Mouse (Mus musculus): ENCODE measurements around the gene Serpine1.

Gene Serpine1

DNA sequence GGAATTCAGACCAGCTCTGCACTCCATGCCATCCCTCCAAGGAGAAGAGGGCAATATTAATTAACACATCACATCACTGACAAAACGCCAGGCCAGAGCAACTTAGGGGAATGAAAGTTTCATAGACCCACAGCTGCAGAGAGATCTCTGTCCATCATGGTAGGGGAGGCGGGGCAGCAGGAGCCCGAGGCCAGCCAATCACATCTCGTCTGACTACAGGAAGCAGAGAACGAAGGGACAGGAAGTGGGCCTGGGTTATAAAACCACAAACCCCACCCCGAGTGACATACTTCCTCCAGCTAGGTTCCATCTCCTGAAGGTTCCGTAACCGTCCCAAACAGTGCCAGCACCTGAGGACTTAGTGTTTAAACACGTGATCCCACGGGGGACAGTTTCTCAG is 23.1 kb upstream of the Serpine1 start:
- DNase-seq, result no peak

DNA sequence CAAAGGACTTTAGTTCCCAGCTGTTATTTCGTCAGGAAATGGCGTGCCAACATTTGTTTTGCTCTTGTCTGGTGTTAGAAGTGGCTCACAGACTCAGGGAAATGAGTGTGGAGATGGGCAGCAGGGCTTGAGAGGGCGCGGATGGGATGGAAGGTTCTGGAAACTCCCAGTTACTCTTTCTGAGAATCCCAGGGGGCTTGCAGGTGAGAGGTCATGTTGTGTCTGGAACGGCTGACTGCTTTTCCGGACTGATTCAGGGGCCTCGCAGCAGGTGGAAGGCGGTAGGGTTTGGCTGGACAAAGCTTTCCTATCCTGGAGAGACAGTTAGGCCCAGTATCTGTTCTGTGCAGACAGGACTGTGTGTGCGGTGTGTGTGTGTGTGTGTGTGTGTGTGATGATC is 21.7 kb upstream of the Serpine1 start:
- DNase-seq, result no peak

- DNase-seq, result peak; percentile 48 to 63
Observed at GRCm38 (mm10) chr5:137091560-137091959, 19.5 kb upstream of the Serpine1 start.

- peak in 1 of 2 experiments; percentile 42 for DNase-seq
Observed at GRCm38 (mm10) chr5:137090870-137091269, 18.8 kb upstream of the Serpine1 start.

- DNase-seq, result no peak
Observed at GRCm38 (mm10) chr5:137087410-137087809, 15.3 kb upstream of the Serpine1 start.

GRCm38 (mm10) chr5:137085731-137086130 is 13.7 kb upstream of the Serpine1 start:
- no peak for DNase-seq

- DNase-seq, result no peak
Observed at GRCm38 (mm10) chr5:137085021-137085420, 13.0 kb upstream of the Serpine1 start.

GRCm38 (mm10) chr5:137083051-137083450 is 11.0 kb upstream of the Serpine1 start:
- DNase-seq, result no peak

DNA sequence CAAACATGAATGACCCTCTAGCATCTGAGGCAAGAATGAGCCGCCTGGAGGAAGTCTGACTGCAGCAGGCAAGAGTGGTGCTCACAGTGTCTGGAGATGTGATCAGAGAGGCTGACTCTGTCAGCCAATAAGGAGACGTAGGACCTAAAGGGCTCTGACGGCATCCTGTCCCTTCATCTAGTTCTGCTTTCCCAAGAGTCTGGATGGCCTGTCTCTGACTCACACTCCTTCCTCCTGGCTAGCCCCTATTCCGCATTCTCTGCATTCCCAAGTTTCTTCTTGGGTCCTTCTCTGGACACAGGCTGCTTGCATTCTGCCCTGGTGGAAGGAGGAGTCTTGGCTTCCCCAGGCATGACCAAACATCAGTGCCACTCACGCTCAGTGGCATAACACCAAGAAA is 7.8 kb upstream of the Serpine1 start:
- no peak for DNase-seq

DNA sequence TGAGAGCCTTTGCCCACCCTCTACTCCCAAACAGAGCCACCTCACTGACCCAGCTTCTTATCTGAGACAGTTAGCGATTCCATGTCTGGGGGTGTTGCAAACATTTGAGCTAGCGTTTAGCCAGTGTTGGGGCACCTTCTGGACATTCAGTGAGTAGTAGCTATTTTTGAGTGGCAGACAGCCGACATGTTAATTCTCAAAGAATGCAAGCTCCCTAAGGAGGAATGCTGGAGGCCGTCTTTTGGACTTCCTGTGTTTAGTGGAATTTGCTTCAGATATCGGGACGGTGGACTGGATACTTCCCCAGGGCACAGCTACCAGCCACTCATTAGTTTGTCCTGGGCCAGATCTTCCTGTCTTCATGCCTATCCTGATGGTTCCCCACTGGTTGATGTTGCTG is 6.5 kb upstream of the Serpine1 start:
- no peak for DNase-seq

- no peak for DNase-seq
Observed at GRCm38 (mm10) chr5:137078041-137078440, 6.0 kb upstream of the Serpine1 start.

DNA sequence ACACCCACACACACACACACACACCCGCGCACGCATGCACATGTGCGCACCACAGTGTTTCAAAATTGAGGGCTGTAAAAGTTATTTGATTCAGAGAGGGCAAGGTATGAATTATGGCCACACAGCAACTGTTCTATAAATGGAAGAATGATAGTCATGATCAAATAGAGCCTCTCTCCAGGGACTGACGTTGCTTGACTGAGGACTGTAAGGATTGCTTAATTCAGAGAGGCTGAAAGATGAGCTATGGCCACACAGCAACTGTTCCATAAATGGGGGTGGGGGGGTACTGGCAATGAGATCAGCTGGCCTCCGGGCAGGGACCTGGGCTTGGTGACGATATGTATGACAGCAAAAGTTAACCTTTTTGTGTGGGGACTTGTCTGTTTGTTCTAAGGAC is 5.1 kb upstream of the Serpine1 start:
- no peak for DNase-seq

DNA sequence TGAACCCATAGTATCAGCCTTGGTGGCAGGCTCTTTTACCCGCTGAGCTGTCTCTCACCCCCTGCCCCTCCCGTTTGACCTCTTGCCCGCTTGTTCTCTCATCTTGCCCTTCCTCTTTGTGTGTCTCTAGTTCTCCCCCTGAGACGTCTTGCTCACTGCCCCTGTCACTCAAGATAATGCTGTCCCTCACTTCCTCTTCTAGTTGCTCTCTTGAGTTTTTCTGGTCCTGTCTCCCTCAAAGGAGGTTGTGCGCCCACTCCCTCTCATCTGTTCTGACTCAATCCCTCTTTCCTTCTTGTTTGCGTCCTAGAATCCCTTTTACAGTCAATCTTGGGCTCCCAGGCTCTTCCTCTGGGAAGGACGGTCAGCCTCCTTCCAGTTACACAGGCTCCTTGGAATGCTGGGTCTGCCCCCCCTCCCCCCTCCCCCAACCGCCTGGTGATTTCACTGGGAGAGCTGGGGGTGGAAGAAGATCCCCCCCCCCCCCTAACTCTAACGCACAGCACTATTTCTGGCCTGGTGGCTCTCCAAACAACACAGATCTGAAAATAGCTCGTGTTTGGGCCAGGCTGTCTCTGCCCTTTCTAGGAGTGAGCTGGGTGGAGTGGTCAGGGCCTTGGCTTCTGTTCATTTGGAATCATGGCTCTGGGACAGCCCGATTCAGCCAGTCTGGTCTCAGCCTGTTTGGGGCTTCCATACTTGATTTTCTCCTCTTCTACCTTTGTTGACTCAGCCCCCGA is 4.3 kb upstream of the Serpine1 start:
- DNase-seq, result peak; percentile 53 to 68

DNA sequence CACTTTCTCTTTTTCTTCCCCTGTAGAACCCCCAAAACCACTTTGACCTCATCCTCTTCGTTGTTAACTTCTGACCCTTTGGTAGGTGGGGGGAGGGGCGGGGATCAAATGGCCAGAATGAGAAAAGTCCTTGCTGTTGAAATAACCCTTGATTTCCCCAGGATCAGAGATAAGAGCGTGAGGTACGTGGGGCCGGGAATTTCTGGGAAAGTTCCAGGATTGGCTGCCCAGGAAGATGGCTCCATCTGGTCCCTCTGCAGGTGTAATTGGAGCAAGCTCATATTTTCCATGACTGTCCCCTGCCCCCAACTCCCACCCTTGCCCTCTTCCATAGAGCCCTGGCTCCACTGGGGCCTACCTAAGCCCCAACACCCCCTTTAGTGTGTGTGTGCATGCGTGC is 3.7 kb upstream of the Serpine1 start:
- peak; percentile 77 to 84 for DNase-seq

DNA sequence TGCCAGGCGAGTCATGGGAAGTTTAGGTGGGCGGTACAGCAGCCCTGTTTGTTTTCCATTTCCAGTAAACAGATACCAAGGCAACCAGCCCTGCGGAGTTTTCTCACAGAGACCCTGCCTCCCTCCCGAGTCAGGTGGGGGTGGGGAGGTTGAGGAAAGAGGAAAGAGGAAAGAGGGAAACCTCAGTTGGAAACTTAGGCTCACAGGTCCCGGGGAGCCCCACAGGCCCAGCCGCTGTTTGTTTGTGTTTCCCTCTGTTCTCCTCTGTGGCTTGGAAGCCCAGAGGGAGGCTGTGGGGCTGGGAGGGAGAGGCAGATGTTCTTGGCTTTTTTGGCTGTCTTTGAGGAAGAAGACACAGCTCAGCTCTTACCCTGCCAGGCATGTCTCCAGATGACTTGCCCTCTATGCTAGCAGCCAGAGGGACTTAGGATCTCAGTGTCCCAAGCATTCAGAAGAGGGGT is 2.2 kb upstream of the Serpine1 start:
- DNase-seq, result no peak

DNA sequence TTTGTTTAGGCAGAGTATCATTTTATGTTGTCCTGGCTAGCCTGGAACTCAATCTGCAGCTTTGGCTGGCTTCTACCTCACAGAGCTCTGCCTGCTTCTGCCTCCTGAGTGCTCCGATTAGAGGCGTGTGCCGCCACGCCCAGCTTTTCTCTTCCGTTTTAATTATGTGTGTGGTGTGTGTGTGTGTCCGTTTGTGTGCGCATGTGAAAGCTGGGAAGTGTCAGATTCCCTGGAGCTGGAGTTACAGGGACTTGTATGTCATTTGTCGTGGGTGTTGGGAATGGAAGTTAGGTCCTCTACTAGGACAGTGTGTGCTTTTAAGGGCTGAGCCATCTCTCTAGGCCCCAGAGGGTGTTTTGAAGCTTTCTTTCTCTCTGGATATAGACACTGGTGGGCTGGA is 1.1 kb upstream of the Serpine1 start:
- DNase-seq, result no peak

GRCm38 (mm10) chr5:137070881-137071605 is 1.0 kb downstream of the Serpine1 start:
- no peak for DNase-seq

GRCm38 (mm10) chr5:137068711-137069110 is 3.4 kb downstream of the Serpine1 start:
- DNase-seq, result no peak

DNA sequence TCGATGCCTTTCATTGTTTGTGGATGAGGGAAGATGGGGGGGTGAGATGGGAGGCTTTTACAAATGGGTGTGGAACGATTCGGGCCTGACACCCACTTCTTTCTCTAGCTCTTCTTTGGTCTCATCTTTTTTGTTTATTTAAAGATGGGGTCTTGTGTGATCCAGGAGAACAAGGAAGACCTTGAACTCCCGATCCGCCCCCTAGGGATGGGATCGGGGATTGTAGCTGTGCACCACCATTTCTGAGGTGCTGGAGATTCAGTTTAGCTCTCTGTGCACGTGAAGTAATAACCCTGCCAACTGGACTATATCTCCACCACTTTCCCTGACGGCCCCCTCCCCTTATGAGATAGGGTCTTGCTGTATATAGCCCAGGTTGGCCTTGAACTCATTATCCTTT is 6.1 kb downstream of the Serpine1 start:
- no peak for DNase-seq

- DNase-seq, result no peak
Observed at GRCm38 (mm10) chr5:137065454-137065853, 6.6 kb downstream of the Serpine1 start.

GRCm38 (mm10) chr5:137062601-137063000 is 9.5 kb downstream of the Serpine1 start:
- no peak for DNase-seq

DNA sequence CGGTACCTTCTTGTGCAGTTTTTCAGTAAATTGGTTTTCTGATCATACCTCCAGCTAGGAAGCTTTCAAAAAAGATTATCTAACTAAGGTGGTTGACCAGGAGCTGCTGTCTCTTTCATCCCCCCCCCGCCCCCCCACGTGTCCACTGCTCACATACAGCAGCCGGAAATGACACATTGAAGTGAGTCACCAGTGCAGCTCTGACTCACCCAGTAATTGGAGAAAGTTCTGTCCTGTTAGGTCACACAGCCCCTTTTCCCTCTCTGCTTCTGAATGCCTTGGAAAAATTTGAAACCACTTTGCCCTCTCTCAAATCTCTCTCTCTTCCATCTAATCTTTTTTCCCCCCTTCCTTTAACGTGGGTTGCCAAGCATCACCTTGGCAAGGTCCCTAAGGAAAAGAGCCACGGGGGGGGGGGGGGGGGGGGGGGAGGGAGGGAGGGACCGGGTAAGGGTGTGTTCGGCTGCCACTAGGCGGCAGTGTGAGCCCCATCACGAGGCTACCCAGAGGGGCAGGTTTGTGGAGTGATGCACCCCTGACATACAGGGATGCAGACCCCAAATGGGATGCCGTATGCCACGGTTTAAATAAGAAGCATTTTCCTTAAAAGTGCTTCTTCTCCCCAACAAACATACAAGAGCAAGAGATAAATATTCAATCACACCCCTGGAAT is 10.1 kb downstream of the Serpine1 start:
- peak; percentile 70 to 85 for DNase-seq

GRCm38 (mm10) chr5:137054873-137055272 is 17.2 kb downstream of the Serpine1 start:
- no peak for DNase-seq

DNA sequence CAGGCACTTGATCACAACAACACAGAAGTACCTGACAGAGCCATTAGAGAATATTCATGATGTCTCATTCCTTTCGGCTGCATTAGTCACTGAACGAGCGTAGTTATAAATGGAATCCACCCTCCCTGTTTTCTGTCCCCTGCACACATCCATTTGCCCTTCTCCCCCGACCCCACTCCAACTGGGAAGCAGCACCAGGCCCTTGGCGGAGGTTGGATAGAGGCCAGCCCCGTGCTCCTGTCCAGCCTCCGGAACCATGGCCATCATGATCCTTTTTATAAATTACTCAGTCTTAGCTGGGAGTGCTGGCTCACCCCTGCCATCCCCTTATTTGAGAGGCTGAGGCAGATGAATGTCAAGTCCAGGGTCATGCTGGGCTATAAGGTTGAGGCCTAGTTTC is 17.8 kb downstream of the Serpine1 start:
- DNase-seq, result no peak

Measured in cerebellum, postnatal 25 days (tissue).